Mouse (Mus musculus): ENCODE data around the gene Ccr9. TPM values are rescaled to one million over a fixed set of nuclear protein-coding genes. Genes with fewer than 3 reads are reported as not detected.
"Not testable (repeated sequence)": the region's sequence is repeated elsewhere in the genome, so short reads cannot be mapped to it uniquely, and the experiment has no call there.

The Ccr9 gene
- polyA plus RNA-seq, 1 experiment from 2014 or later: 0.14 TPM

- WGBS: 41% methylated on average over 3 of the region's 3 CpGs
- H3K36me3 ChIP-seq: peaks cover 9% of the 10 kb centered on the region
- peaks cover 6% of the 10 kb centered on the region for H3K4me1 ChIP-seq (replicated peaks)
- no peak for ATAC-seq (ENCODE audit: insufficient number of reproducible peaks, insufficient read depth, low FRiP score, low TSS enrichment, low read depth)
- H3K27ac ChIP-seq: no peak overlapping the region
- peaks cover 2% of the 10 kb centered on the region; the same call in 1 of the 2 replicates for H3K27me3 ChIP-seq
- no peak overlapping the region for H3K9ac ChIP-seq (replicated peaks)
- no peaks in the 10 kb centered on the region for H3K9me3 ChIP-seq
- H3K4me3 ChIP-seq (replicated peaks): peak overlapping the region; percentile 82; the same call in 1 of the 2 replicates
- peak overlapping the region; percentile 67 for H3K4me2 ChIP-seq
Measured at GRCm38 (mm10) chr9:123716301-123716700, 38.1 kb downstream of the Ccr9 start.

- WGBS: 1% methylated on average over 55 of the region's 55 CpGs
- Histone ChIP-seq H3K4me1 (replicated peaks) (peaks cover 6% of the 10 kb centered on the region), H3K9me3 (no peaks in the 10 kb centered on the region), H3K36me3 (peaks cover under 1% of the 10 kb centered on the region; the same call in 1 of the 2 replicates), H3K4me3 (replicated peaks) (peak within 1 kb of the TSS; percentile 82), H3K4me2 (peak within 1 kb of the TSS; percentile 67), H3K9ac (replicated peaks) (peak within 1 kb of the TSS; percentile 76), H3K27ac (peak within 1 kb of the TSS; percentile 73), H3K27me3 (peaks cover 3% of the 10 kb centered on the region; the same call in 1 of the 2 replicates)
- peak; percentile 99 for ATAC-seq (ENCODE audit: insufficient number of reproducible peaks, insufficient read depth, low FRiP score, low TSS enrichment, low read depth)
Measured at GRCm38 (mm10) chr9:123717186-123718008, 39.2 kb downstream of the Ccr9 start, which contains the start of gene Lztfl1. Gene Lztfl1, minus strand, starts transcription at chr9:123717697.

DNA sequence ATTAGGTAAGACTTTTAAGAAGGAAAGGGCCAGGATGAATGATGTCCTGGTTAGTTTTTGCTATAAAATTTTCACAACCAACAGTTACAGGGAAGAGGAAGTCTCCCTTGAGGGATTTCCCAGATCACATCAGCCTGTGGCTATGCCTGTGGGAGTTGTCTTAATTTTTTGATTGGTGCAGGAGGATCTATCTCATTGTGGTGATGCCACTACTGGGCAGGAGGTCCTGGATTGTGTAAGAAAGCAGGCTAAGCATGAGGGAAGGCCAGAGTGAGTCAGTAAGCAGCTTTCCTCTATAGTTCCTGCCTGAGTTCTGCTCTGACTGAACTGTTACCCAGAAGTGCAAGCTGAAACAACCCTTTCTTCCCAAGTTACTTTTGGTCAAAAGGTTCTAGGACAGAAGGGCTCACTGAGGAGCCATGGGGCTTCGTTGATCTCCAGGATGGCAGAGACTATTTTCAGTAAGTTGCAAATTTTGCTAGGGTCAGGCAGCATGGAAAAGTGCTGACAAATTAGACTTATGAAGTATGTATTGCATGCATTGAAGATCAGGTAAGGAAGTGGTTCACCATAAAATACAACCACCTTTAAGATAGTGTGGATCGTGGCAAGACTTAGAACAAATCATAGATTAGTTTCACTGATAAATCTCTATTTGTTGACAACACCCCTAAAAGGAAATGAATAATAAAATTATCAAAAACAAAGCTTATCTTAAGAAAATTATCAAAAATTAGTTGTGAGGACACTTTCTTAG lies 44.7 kb downstream of the Ccr9 start:
- H3K27ac ChIP-seq: no peak overlapping the region
- no peak overlapping the region for H3K9ac ChIP-seq (replicated peaks)
- ATAC-seq (ENCODE audit: insufficient number of reproducible peaks, insufficient read depth, low FRiP score, low TSS enrichment, low read depth): no peak
- WGBS: 75% methylated on average over 2 of the region's 2 CpGs
- H3K4me2 ChIP-seq: no peak overlapping the region
- no peaks in the 10 kb centered on the region for H3K9me3 ChIP-seq
- H3K27me3 ChIP-seq: peaks cover 3% of the 10 kb centered on the region; the same call in 1 of the 2 replicates
- no peaks in the 10 kb centered on the region for H3K36me3 ChIP-seq
- no peaks in the 10 kb centered on the region for H3K4me1 ChIP-seq (replicated peaks)
- H3K4me3 ChIP-seq (replicated peaks): no peak overlapping the region

DNA sequence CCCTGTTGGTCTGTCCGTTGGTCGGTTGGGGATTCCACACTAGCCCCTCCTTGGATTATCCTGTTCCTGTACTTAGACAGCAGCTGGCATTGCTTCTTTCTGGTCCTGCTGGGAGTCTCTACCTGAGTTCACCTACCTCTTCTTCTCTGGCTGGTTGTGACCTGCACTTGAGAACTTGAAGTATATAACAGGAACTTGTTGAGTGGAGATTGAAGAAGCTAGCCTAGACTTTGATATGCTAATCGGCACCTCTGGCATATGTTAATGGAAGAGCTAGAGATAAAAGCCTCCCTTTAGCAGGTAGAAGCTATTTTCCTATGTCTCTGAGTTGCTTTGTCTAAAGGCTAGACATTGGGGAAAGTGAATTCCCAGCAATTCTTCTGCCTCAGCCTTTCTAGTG lies 53.0 kb downstream of the Ccr9 start:
- no peak overlapping the region for H3K27ac ChIP-seq
- no peaks in the 10 kb centered on the region for H3K36me3 ChIP-seq
- no peaks in the 10 kb centered on the region for H3K27me3 ChIP-seq
- H3K4me2 ChIP-seq: no peak overlapping the region
- no peak overlapping the region for H3K9ac ChIP-seq (replicated peaks)
- ATAC-seq (ENCODE audit: insufficient number of reproducible peaks, insufficient read depth, low FRiP score, low TSS enrichment, low read depth): no peak
- WGBS: 77% methylated on average over 3 of the region's 3 CpGs
- H3K4me1 ChIP-seq (replicated peaks): no peaks in the 10 kb centered on the region
- H3K9me3 ChIP-seq: no peaks in the 10 kb centered on the region
- H3K4me3 ChIP-seq (replicated peaks): no peak overlapping the region

DNA sequence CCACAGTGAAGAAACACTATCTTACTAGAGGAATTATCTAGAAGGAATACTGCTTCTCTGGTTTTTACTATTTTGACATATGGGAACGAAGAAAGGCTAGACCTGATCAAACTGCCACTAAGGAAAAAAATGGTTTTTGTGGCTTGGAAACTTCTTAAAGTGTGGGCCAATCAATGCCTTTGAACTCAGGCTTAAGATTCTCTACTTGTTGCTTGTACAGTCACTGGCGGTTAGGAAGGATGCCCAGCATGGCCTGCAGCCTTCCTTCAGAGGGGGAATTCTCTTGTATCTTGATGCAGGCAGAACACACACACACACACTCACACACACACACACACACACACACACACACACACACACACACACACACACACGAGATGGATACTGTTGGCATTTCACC lies 55.9 kb downstream of the Ccr9 start:
- Histone ChIP-seq H3K9ac (replicated peaks) (no peak overlapping the region), H3K4me3 (replicated peaks) (no peak overlapping the region), H3K27ac (no peak overlapping the region), H3K4me2 (no peak overlapping the region), H3K4me1 (replicated peaks) (no peaks in the 10 kb centered on the region), H3K9me3 (no peaks in the 10 kb centered on the region), H3K27me3 (no peaks in the 10 kb centered on the region), H3K36me3 (no peaks in the 10 kb centered on the region)
- WGBS: 83% methylated on average over 3 of the region's 3 CpGs
- ATAC-seq (ENCODE audit: insufficient number of reproducible peaks, insufficient read depth, low FRiP score, low TSS enrichment, low read depth): no peak

DNA sequence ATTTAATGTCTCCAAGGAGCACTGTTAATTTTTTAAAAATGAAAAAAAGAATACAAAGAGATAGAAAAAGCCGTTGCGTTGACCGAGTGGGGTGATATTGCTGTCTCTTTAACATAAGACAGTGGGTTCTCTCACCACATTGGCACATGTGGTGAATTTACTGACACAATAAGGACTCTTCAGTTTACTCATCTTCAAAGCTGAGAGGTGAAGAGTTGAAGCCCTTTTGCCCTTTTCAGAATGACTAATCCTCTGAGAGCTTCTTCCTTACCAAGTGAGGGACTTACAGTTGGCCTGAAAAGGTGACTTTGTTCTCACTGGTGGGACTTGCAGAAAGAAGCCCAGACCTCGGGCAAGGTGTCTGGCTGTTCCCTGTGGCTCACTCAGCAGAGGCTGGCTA lies 62.6 kb downstream of the Ccr9 start:
- no peak overlapping the region for H3K27ac ChIP-seq
- H3K4me2 ChIP-seq: no peak overlapping the region
- no peak overlapping the region for H3K4me3 ChIP-seq (replicated peaks)
- WGBS: 84% methylated on average over 4 of the region's 4 CpGs
- no peaks in the 10 kb centered on the region for H3K27me3 ChIP-seq
- H3K4me1 ChIP-seq (replicated peaks): no peaks in the 10 kb centered on the region
- no peak for ATAC-seq (ENCODE audit: insufficient number of reproducible peaks, insufficient read depth, low FRiP score, low TSS enrichment, low read depth)
- H3K36me3 ChIP-seq: no peaks in the 10 kb centered on the region
- H3K9ac ChIP-seq (replicated peaks): no peak overlapping the region
- H3K9me3 ChIP-seq: no peaks in the 10 kb centered on the region

- not testable (repeated sequence) for H3K4me1 ChIP-seq (replicated peaks); H3K4me2 ChIP-seq; H3K27me3 ChIP-seq; H3K9ac ChIP-seq (replicated peaks); H3K27ac ChIP-seq; H3K4me3 ChIP-seq (replicated peaks); H3K36me3 ChIP-seq; H3K9me3 ChIP-seq; ATAC-seq (ENCODE audit: insufficient number of reproducible peaks, insufficient read depth, low FRiP score, low TSS enrichment, low read depth)
- 94% methylated on average over 8 of the region's 8 CpGs for WGBS
Measured at GRCm38 (mm10) chr9:123749687-123750086, 71.4 kb downstream of the Ccr9 start.

GRCm38 (mm10) chr9:123754333-123754732 lies 76.1 kb downstream of the Ccr9 start:
- Histone ChIP-seq H3K4me1 (replicated peaks) (no peaks in the 10 kb centered on the region), H3K4me3 (replicated peaks) (no peak overlapping the region), H3K36me3 (no peaks in the 10 kb centered on the region), H3K9me3 (no peaks in the 10 kb centered on the region), H3K27me3 (no peaks in the 10 kb centered on the region), H3K9ac (replicated peaks) (no peak overlapping the region), H3K27ac (no peak overlapping the region), H3K4me2 (no peak overlapping the region)
- WGBS: 84% methylated on average over 4 of the region's 4 CpGs
- ATAC-seq (ENCODE audit: insufficient number of reproducible peaks, insufficient read depth, low FRiP score, low TSS enrichment, low read depth): no peak

DNA sequence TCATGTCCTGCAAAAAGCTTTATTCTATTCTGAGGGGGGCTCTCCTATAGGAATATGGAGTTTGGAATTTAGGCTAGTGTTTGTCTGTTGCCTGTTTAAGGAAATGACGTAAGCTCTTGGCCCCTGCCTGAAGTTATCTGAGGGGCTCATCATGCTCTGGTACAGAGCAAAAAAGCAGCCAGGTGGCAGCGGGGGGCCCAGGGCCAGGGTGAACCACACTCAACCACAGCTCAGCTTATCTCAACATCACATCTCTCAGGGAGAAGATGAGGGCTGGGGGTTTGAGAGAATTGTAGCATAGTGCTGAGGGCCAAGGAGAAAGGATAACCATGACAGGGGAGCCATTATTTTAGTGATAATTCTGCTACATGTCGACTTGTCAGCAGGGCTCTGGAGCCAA lies 78.5 kb downstream of the Ccr9 start:
- no peak overlapping the region for H3K4me3 ChIP-seq (replicated peaks)
- no peak overlapping the region for H3K4me2 ChIP-seq
- no peaks in the 10 kb centered on the region for H3K9me3 ChIP-seq
- no peak overlapping the region for H3K9ac ChIP-seq (replicated peaks)
- no peaks in the 10 kb centered on the region for H3K27me3 ChIP-seq
- no peaks in the 10 kb centered on the region for H3K36me3 ChIP-seq
- 77% methylated on average over 3 of the region's 3 CpGs for WGBS
- H3K27ac ChIP-seq: no peak overlapping the region
- ATAC-seq (ENCODE audit: insufficient number of reproducible peaks, insufficient read depth, low FRiP score, low TSS enrichment, low read depth): no peak
- no peaks in the 10 kb centered on the region for H3K4me1 ChIP-seq (replicated peaks)

DNA sequence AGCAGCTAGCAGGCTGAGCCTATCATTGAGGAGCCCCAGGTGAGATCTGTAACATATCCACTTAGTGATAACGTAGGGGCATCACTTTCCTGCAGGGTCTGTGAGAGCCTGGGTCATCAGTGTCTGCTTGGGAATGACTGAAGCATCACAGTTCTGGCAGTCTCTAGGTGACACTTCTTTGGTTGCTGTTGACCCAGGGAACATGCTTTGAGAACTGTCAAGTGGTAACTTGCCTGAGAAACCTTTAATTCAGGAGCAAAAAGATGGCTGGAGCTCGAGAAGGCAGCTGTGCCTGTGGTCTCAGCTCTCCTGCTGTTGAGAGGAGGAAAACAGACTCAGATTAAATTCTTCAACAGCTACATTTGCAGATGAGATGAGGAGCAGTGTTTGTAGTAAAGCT lies 79.1 kb downstream of the Ccr9 start:
- Histone ChIP-seq H3K9me3 (no peaks in the 10 kb centered on the region), H3K4me3 (replicated peaks) (no peak overlapping the region), H3K27ac (no peak overlapping the region), H3K27me3 (no peaks in the 10 kb centered on the region), H3K4me2 (no peak overlapping the region), H3K36me3 (no peaks in the 10 kb centered on the region), H3K9ac (replicated peaks) (no peak overlapping the region), H3K4me1 (replicated peaks) (no peaks in the 10 kb centered on the region)
- 57% methylated on average over 2 of the region's 2 CpGs for WGBS
- no peak for ATAC-seq (ENCODE audit: insufficient number of reproducible peaks, insufficient read depth, low FRiP score, low TSS enrichment, low read depth)

DNA sequence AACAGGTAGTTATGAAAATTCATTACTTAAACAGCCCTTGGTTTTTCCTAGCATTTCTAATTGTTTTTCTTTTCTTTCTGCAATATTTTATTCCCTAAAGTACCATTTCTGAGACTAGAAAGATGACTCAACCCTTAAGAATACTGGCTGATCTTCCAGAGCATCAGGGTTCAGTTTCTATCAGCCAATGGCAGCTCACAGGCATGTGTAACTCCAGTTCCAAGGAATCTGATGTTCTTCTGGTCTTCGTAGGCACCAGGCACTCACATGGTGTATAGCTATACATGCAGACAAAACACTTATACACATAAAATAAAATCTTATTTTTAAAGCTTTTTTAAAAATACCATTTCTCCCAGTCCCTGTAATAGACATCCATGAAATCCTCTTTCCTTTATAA lies 79.9 kb downstream of the Ccr9 start:
- Histone ChIP-seq H3K27me3 (no peaks in the 10 kb centered on the region), H3K4me2 (no peak overlapping the region), H3K9ac (replicated peaks) (no peak overlapping the region), H3K4me1 (replicated peaks) (no peaks in the 10 kb centered on the region), H3K9me3 (no peaks in the 10 kb centered on the region), H3K27ac (no peak overlapping the region), H3K4me3 (replicated peaks) (no peak overlapping the region), H3K36me3 (no peaks in the 10 kb centered on the region)
- no peak for ATAC-seq (ENCODE audit: insufficient number of reproducible peaks, insufficient read depth, low FRiP score, low TSS enrichment, low read depth)
- WGBS: 82% methylated on average over 1 of the region's 1 CpGs

Data from limb, embryonic 12.5 days (tissue).